Mouse (Mus musculus) olfactory bulb, adult 2 months (tissue): ENCODE data around the gene Tbx1.

Experiments used
- CTCF ChIP-seq: fragments of 200-500 bp; IDR thresholded peaks from 2 replicates; pipeline ENCODE4 v1.5.1; 2012; ENCODE audit warnings: low read depth, mild to moderate bottlenecking, low read length, moderate library complexity; ENCODE audit not compliant: insufficient read depth
- POLR2A ChIP-seq: fragments of 200-500 bp; IDR thresholded peaks from 2 replicates; pipeline ENCODE4 v1.6.1; 2012; ENCODE audit warnings: mild to moderate bottlenecking, low read depth, low read length, moderate library complexity; ENCODE audit not compliant: insufficient read depth

GRCm38 (mm10) chr16:18621362-18622001 lies 31.0 kb upstream of the Tbx1 start:
- TF ChIP-seq POLR2A: no peak
- TF ChIP-seq CTCF: no peak
